Mouse (Mus musculus) liver, embryonic 14.5 days (tissue): ENCODE results near the gene Echdc2.

Source experiments
- CTCF ChIP-seq: IDR thresholded peaks from 2 replicates; pipeline ENCODE4 v1.5.1; 2016; ENCODE audit warnings: antibody characterized with exemption, low read depth, control low read depth
- EP300 ChIP-seq: IDR thresholded peaks from 2 replicates; pipeline ENCODE4 v1.6.1; 2016; ENCODE audit warnings: antibody characterized with exemption, low read depth

DNA sequence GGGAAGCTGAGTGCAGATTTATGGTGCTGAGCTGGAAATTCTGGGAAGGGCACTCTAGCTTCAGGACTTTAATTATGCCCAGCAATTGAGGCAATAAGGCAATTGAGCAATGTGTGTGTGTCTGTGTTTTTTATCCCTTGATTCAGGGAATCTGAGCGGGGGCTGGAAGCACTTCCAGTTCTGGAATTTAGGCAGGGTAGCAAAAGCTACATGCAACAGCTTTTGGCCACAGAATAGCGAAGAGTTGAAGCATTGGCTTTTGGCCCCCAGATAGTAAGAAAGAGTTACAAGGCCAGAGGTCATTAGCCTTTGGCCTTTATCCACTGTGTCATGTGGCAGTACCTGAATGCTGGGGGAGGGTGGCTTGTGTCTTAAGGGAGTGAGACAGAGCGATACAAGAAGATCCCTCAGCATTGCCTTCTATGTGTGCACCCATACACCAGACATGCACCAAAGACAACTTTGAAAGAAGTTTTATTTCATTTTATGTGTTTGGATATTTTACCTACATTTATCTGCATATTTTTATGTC lies 60.2 kb downstream of the Echdc2 start:
- TF ChIP-seq EP300 (no peak), CTCF (no peak)
